Mouse (Mus musculus) liver, adult 2 months (tissue): ENCODE measurements around the gene Grhpr. TPM values are rescaled to one million over a fixed set of nuclear protein-coding genes. Genes with fewer than 3 reads are reported as not detected.
A peak's percentile ranks its signal among the peaks of the same experiment; 100 is the strongest.

ENCODE experiments used
- DNase-seq: peaks from one replicate; pipeline ENCODE4 v3.0.0-alpha.2; 2011; ENCODE audit warnings: low read depth, low spot score; ENCODE audit errors: extremely low read depth
- H3K27ac ChIP-seq: fragments of 200-500 bp; replicated peaks from 2 replicates; pipeline ENCODE4 v1.5.1; 2012; ENCODE audit warnings: low read depth, mild to moderate bottlenecking, control low read depth, inconsistent platforms, low read length; ENCODE audit not compliant: insufficient read depth
- H3K27me3 ChIP-seq: fragments of 200-500 bp; 2 replicates; pipeline ENCODE4 v1.6.1; 2012; ENCODE audit warnings: mild to moderate bottlenecking, moderate library complexity, low read length, inconsistent platforms; ENCODE audit not compliant: control insufficient read depth, insufficient read depth
- H3K36me3 ChIP-seq: fragments of 200-500 bp; 2 replicates; pipeline ENCODE4 v1.6.1; 2012; ENCODE audit warnings: low read length, inconsistent platforms; ENCODE audit not compliant: control insufficient read depth, insufficient read depth
- H3K4me1 ChIP-seq: fragments of 200-500 bp; 2 replicates; pipeline ENCODE4 v1.6.1; 2011; ENCODE audit warnings: low read length; ENCODE audit not compliant: control insufficient read depth, insufficient read depth
- H3K4me3 ChIP-seq: fragments of 200-500 bp; 2 replicates; pipeline ENCODE4 v1.5.1; 2011; ENCODE audit warnings: low read depth, mild to moderate bottlenecking, control low read depth, low read length, moderate library complexity; ENCODE audit not compliant: insufficient read depth
- H3K79me2 ChIP-seq: fragments of 200-500 bp; 2 replicates; pipeline ENCODE4 v1.6.1; 2012; ENCODE audit warnings: inconsistent platforms, mild to moderate bottlenecking, low read length, moderate library complexity; ENCODE audit not compliant: control insufficient read depth, insufficient read depth
- H3K9ac ChIP-seq: fragments of 200-500 bp; 2 replicates; pipeline ENCODE4 v1.6.1; 2012; ENCODE audit warnings: low read depth, mild to moderate bottlenecking, control low read depth, inconsistent platforms, low read length
- CTCF ChIP-seq: fragments of 200-500 bp; IDR thresholded peaks from 2 replicates; pipeline ENCODE4 v1.5.1; 2011; ENCODE audit warnings: low read depth, low read length, control low read depth
- POLR2A ChIP-seq: fragments of 200-500 bp; IDR thresholded peaks from 2 replicates; pipeline ENCODE4 v1.6.1; 2011; ENCODE audit warnings: low read length, control low read depth; ENCODE audit not compliant: insufficient read depth; ENCODE audit errors: extremely low read depth
- WGBS: fragments of 180-500 bp; shearing (Covaris S2); methylation state at CpG from one replicate; pipeline ENCODE4 v1.1.7; 2018; 5-methylcytosine and 5-hydroxymethylcytosine counted together
- polyA plus RNA-seq: library from polyadenylated mRNA; depleted of rRNA; stranded (reverse); fragments of >200 nt; gene quantifications from 2 replicates; pipeline ENCODE4 v1.2.3, GENCODE M21; 2012; rRNA removed
- total RNA-seq: library from RNA; depleted of rRNA; stranded (reverse); fragments of >200 nt; gene quantifications from 2 replicates; pipeline ENCODE4 v1.2.3, GENCODE M21; 2014; rRNA removed

Grhpr gene
- total RNA-seq (108 and 118 TPM in 2 replicates), polyA plus RNA-seq (297 and 313 TPM in 2 replicates)

DNA sequence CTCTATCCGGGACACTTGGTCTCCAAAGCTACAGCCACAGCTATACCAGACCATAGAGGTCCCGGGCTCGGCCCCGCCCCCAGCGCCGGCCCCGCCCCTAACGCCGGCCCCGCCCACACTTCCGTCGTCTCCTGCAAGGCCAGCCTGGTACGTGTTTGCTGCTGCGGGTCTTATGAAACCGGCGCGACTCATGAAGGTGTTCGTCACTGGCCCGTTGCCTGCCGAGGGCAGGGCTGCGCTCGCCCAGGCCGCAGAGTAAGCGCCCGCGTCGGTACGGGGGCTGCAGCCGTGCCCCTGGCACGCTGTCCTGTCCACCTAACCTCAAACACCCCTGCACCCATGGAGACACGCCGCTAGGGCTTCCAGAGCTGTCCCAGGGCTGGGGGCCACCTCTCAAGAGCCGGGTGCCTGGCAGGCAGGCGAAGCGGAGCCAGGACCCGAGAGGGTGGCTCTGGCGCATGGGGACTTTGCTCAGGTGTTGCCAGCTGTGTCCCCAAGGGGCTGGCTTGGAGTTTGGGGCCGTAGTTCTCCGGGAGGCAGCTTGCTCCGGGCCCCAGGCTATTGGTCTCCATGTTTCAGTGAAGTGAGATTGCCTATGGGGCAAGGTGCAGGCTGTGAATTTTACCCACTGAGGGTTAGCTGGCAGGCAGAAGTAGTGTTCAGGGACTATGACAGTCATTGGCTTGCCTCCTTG, at the start of gene Grhpr:
Gene Grhpr (plus strand): TSS at position 116 of the 694 bp plus-strand sequence.
- H3K9ac ChIP-seq: peak within 1 kb of the TSS; percentile 93
- DNase-seq: peak; percentile 81
- peak within 1 kb of the TSS; percentile 100 for H3K27ac ChIP-seq
- peak within 1 kb of the TSS; percentile 74 for H3K4me3 ChIP-seq
- peaks cover 19% of the 10 kb centered on the region for H3K36me3 ChIP-seq
- no peaks in the 10 kb centered on the region for H3K27me3 ChIP-seq
- H3K79me2 ChIP-seq: peaks cover 9% of the 10 kb centered on the region; the same call in 1 of the 2 replicates
- WGBS: under 1% methylated on average over 40 of the region's 40 CpGs
- peaks cover 36% of the 10 kb centered on the region for H3K4me1 ChIP-seq
- TF ChIP-seq CTCF: peak; percentile 17; the same call in 1 of the 2 replicates
- TF ChIP-seq POLR2A: peak; percentile 92

DNA sequence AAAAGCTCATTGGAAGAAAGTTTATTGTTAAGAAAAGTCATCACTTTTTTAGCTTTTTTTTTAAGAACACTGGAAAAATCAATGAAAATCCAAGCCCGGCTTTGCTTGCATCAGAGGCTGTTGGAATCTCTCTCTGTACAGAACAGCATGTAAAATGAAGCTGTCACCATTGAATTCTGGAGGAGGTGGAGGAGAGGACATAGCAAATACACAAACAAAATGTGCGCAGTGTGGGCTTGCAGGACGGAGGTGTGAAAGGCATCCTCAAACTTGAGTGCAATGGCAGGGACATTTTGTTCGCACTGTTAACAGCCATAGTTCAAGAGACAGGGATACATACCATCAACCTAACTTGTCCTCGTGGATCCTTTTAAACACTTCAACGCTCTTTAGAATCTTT, 49.5 kb upstream of the Grhpr start:
- Histone ChIP-seq H3K27me3 (no peaks in the 10 kb centered on the region), H3K36me3 (peaks cover 37% of the 10 kb centered on the region), H3K9ac (no peak overlapping the region), H3K4me1 (no peaks in the 10 kb centered on the region), H3K4me3 (no peak overlapping the region), H3K79me2 (no peaks in the 10 kb centered on the region), H3K27ac (no peak overlapping the region)
- 97% methylated on average over 6 of the region's 6 CpGs for WGBS
- TF ChIP-seq POLR2A (no peak), CTCF (no peak)
- no peak for DNase-seq

DNA sequence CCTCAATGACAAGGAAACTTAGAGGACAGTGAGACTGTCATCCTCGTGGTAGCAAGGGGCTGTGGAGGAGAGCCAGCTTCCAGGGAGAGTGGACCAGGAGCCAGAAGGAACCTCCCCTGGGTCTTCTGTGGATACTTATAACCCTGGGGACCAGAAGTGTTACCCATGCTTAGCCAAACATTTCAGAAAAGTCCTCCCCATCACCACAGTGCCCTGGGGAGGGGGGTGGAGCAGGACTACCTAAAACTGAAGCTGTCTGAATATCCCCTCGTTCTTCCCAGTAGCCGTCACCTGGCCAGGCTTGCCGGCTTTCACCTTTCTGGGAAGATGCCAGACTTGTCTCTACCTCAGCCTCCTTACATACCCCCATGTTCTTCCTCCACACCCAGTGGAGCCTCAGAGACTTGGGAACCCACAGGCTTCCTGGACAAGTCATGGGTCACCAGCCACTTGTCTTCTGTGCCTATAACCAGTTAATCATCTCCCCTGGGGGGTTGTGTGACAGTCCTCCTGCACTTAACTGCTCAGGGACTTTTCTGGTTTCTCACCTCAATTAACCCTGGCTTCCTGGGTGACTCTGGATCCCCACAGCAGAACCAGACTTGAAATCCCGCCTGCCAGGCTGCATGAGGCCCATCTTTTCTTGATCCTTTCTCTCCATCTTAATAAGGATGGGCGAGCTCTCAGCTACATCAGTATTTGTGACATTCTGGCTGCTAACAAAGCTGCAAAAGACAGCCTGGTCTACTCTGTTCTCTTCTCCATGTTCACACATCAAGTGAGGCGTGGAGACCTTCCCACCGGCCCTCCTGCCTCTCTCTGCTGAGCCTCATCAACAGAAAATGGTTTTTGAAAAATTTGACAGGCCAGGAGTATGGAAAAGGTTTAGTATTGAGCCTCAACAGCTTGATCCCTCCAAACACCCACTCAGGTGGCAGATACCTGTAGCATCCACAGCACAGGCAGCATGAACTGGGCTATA, 42.5 kb upstream of the Grhpr start:
- WGBS: 83% methylated on average over 8 of the region's 8 CpGs
- Histone ChIP-seq H3K9ac (no peak overlapping the region), H3K4me3 (no peak overlapping the region), H3K36me3 (no peaks in the 10 kb centered on the region), H3K4me1 (no peaks in the 10 kb centered on the region), H3K79me2 (no peaks in the 10 kb centered on the region), H3K27me3 (no peaks in the 10 kb centered on the region), H3K27ac (no peak overlapping the region)
- TF ChIP-seq CTCF (no peak), POLR2A (no peak)
- DNase-seq: no peak

DNA sequence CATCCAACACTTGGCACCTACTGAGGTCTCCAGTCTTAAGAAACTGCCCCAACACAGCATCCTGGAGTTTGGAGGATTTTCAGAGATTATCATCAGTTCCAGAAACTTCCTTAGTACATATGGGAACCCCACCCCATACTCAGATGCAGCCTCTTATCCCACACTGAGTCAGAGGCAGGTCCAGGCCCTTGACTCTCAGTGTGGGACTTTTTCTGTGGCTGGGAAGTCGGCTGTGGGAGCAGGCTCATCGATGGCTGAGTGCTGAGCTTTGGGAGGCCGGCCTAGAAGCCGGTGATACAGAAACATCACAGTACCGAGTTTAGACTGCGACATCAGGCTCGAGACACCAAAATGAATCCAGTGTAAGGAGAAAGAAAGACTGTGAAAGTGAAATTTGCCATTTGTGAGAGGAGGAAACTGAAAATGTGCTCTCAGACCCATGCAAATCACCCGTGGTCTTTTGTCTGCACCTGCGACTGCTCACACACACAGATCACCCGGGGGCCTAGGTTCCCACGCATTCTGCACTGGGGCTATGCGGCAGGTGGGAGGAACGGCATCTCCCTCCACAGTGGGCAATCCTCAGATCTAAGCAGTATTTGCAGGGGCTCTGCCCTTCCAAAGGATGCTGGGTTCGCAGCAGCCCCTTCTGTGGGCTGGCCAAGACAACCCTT, 41.5 kb upstream of the Grhpr start:
- 87% methylated on average over 14 of the region's 14 CpGs for WGBS
- no peak overlapping the region for H3K9ac ChIP-seq
- DNase-seq: no peak
- H3K27me3 ChIP-seq: no peaks in the 10 kb centered on the region
- H3K4me1 ChIP-seq: no peaks in the 10 kb centered on the region
- no peaks in the 10 kb centered on the region for H3K79me2 ChIP-seq
- H3K4me3 ChIP-seq: no peak overlapping the region
- no peak for TF ChIP-seq POLR2A
- TF ChIP-seq CTCF: no peak
- no peak overlapping the region for H3K27ac ChIP-seq
- no peaks in the 10 kb centered on the region for H3K36me3 ChIP-seq

DNA sequence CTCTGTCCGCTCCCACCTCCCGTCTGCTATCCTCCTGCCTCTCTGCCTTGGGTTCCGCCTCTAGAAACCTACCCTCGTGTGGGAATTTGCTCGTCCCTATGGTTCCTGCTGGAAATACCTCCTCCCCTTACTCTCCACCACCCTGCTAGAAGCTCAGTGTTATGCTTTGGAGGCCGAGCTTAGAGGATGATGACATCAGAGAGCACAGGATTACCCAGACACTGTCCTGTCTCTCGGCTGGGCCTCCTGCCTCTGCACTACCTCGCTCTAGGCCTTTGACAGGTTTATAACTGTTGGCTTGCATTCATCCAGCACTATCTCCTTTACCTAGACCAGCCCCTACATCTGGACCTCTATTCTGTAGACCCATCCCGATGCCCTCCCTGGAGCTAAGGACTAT, 40.9 kb upstream of the Grhpr start:
- H3K9ac ChIP-seq: no peak overlapping the region
- 83% methylated on average over 9 of the region's 9 CpGs for WGBS

More for the DNA sequence above, 40.9 kb upstream of the Grhpr start:
- Histone ChIP-seq H3K27ac (no peak overlapping the region), H3K4me3 (no peak overlapping the region), H3K4me1 (no peaks in the 10 kb centered on the region), H3K79me2 (no peaks in the 10 kb centered on the region), H3K27me3 (no peaks in the 10 kb centered on the region), H3K36me3 (no peaks in the 10 kb centered on the region)
- no peak for TF ChIP-seq CTCF
- TF ChIP-seq POLR2A: no peak
- DNase-seq: no peak
